Mouse (Mus musculus) liver, embryonic 13.5 days (tissue): Measurements from ENCODE around the gene Pla2g7. TPM values are rescaled to one million over a fixed set of nuclear protein-coding genes. Genes with fewer than 3 reads are reported as not detected.

ENCODE experiments used
- ATAC-seq: fragments of 200-750 bp; cut with Nextera tagmentation; 2 replicates; pipeline ENCODE4 v1.8.0; 2017; ENCODE audit warnings: low read depth, mild to moderate bottlenecking, moderate number of reproducible peaks, moderate library complexity
- DNase-seq: peaks from one replicate; pipeline ENCODE4 v3.0.0; 2022
- H3K27ac ChIP-seq: fragments of 300-500 bp; sonication (generic); 2 replicates; pipeline ENCODE4 v1.5.1; 2015; ENCODE audit warnings: moderate library complexity, mild to moderate bottlenecking, inconsistent platforms
- H3K27me3 ChIP-seq: fragments of 300-500 bp; sonication (generic); 2 replicates; pipeline ENCODE4 v1.6.1; 2015; ENCODE audit warnings: mild to moderate bottlenecking, inconsistent platforms
- H3K36me3 ChIP-seq: fragments of 300-500 bp; sonication (generic); 2 replicates; pipeline ENCODE4 v1.6.1; 2015; ENCODE audit warnings: mild to moderate bottlenecking, inconsistent platforms
- H3K4me1 ChIP-seq: fragments of 300-500 bp; sonication (generic); replicated peaks from 2 replicates; pipeline ENCODE4 v1.6.1; 2015; ENCODE audit warnings: inconsistent platforms
- H3K4me2 ChIP-seq: fragments of 300-500 bp; sonication (generic); 2 replicates; pipeline ENCODE4 v1.6.1; 2015; ENCODE audit warnings: inconsistent platforms, mild to moderate bottlenecking, moderate library complexity
- H3K4me3 ChIP-seq: fragments of 300-500 bp; sonication (generic); replicated peaks from 2 replicates; pipeline ENCODE4 v1.5.1; 2015; ENCODE audit warnings: mild to moderate bottlenecking, inconsistent platforms
- H3K9ac ChIP-seq: fragments of 300-500 bp; sonication (generic); 2 replicates; pipeline ENCODE4 v1.6.1; 2015; ENCODE audit warnings: mild to moderate bottlenecking, inconsistent platforms
- H3K9me3 ChIP-seq: fragments of 300-500 bp; sonication (generic); replicated peaks from 2 replicates; pipeline ENCODE4 v1.6.1; 2016; ENCODE audit warnings: inconsistent platforms
- whole genome bisulfite sequencing: fragments of 180-500 bp; shearing (Covaris S2); methylation state at CpG from one replicate; pipeline ENCODE4 v1.1.7; 2015; ENCODE audit not compliant: insufficient replicate concordance; 5-methylcytosine and 5-hydroxymethylcytosine counted together
- polyA plus RNA-seq: library from polyadenylated mRNA; unstranded; fragments of >200 nt; fragmentation: Nextera tagmentation; extraction: Ambion mirVana; gene quantifications from 2 replicates; pipeline ENCODE4 v1.2.1, GENCODE M21; 2015

Pla2g7 gene
- polyA plus RNA-seq, 1 experiment from 2014 or later = 7.4 TPM

- Histone ChIP-seq H3K27ac (no peak overlapping the region), H3K27me3 (no peaks in the 10 kb centered on the region), H3K36me3 (no peaks in the 10 kb centered on the region), H3K9ac (no peak overlapping the region), H3K4me2 (no peak overlapping the region), H3K4me1 (peaks cover 7% of the 10 kb centered on the region), H3K4me3 (no peak overlapping the region), H3K9me3 (no peaks in the 10 kb centered on the region)
- ATAC-seq = no peak
- WGBS = 59% methylated on average over 3 of the region's 3 CpGs
- no peak for DNase-seq
Measured at GRCm38 (mm10) chr17:43551122-43551630, 16.7 kb upstream of the Pla2g7 start.

DNA sequence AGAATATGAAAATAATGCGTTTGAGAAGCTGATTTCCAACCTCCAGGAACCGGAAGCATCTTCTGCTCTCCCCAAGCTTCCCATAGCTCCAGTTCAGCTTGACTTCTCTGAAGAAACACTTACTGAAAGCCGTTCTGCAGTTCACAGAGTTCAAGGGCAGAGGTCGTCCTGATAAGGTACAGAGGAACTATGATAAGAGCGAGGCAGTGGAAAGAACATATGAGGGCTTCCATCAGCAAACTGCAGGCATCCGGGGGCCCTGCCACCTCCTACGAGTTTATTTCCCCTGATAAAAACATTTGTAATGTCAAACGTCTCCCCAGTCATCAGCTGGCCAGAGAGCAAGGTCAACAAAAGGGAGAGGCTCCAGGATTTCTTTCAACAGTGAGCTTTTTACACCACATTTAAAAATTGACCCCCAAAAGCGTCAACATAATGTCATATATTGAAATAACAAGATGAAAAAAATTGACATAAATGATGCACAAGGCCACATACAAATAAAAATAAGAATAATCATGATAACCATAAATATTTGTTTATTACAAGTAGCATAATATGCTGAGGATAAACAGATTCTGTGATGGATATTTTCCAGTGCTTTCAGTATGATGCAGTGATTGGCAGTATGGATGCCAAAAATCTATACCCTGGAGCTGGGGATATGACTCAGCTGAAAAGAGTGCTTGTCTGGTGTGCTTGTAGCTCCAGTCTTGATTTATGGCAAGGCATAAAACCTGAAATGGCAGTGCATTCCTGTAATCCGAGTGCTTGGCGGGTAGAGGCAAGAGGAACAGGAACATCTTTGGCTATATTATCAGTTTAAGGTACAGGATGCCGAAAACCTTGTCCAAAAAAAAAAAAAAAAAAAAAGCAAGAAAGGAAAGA is 13.1 kb upstream of the Pla2g7 start:
- DNase-seq (no peak), ATAC-seq (no peak)
- Histone ChIP-seq H3K4me1 (peaks cover 7% of the 10 kb centered on the region), H3K27ac (no peak overlapping the region), H3K4me2 (no peak overlapping the region), H3K36me3 (no peaks in the 10 kb centered on the region), H3K9me3 (no peaks in the 10 kb centered on the region), H3K4me3 (no peak overlapping the region), H3K9ac (no peak overlapping the region), H3K27me3 (no peaks in the 10 kb centered on the region)
- 26% methylated on average over 12 of the region's 12 CpGs for WGBS

DNA sequence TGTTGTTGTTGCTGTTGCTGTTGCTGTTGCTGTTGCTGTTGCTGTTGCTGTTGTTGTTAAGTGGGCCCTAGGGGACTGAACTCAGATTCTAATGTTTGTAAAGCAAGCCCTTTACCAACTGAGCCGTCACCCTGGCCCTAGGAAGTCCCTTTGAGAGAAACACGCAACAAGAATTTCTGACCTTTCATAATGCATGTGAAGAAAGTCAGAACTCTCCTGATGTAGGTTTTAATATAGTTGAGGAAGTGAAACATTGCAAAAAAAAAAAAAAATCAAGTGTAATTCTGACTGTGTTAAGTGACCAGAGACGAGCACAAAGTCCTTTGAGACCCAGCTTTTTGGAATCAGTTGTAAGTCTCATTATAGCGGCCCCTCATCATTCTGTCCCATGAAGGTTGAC is 10.8 kb upstream of the Pla2g7 start:
- Histone ChIP-seq H3K4me3 (no peak overlapping the region), H3K27ac (no peak overlapping the region), H3K9ac (no peak overlapping the region), H3K4me2 (no peak overlapping the region), H3K4me1 (peaks cover 7% of the 10 kb centered on the region), H3K36me3 (no peaks in the 10 kb centered on the region), H3K27me3 (no peaks in the 10 kb centered on the region), H3K9me3 (no peaks in the 10 kb centered on the region)
- ATAC-seq (no peak), DNase-seq (no peak)
- WGBS = 69% methylated on average over 4 of the region's 4 CpGs

GRCm38 (mm10) chr17:43557541-43558090 is 10.3 kb upstream of the Pla2g7 start:
- Histone ChIP-seq H3K4me2 (no peak overlapping the region), H3K4me3 (no peak overlapping the region), H3K27me3 (no peaks in the 10 kb centered on the region), H3K9ac (no peak overlapping the region), H3K9me3 (no peaks in the 10 kb centered on the region), H3K36me3 (no peaks in the 10 kb centered on the region), H3K27ac (no peak overlapping the region), H3K4me1 (peaks cover 7% of the 10 kb centered on the region)
- DNase-seq = no peak
- no peak for ATAC-seq
- 41% methylated on average over 6 of the region's 6 CpGs for WGBS

- no peak overlapping the region for H3K9ac ChIP-seq
- H3K27me3 ChIP-seq = no peaks in the 10 kb centered on the region
- no peak overlapping the region for H3K27ac ChIP-seq
- ATAC-seq (no peak), DNase-seq (no peak)
- WGBS = 59% methylated on average over 3 of the region's 3 CpGs
- no peak overlapping the region for H3K4me3 ChIP-seq
- H3K36me3 ChIP-seq = no peaks in the 10 kb centered on the region
- no peak overlapping the region for H3K4me2 ChIP-seq
- no peaks in the 10 kb centered on the region for H3K9me3 ChIP-seq
- peaks cover 7% of the 10 kb centered on the region for H3K4me1 ChIP-seq
Measured at GRCm38 (mm10) chr17:43558678-43559077, 9.2 kb upstream of the Pla2g7 start.

DNA sequence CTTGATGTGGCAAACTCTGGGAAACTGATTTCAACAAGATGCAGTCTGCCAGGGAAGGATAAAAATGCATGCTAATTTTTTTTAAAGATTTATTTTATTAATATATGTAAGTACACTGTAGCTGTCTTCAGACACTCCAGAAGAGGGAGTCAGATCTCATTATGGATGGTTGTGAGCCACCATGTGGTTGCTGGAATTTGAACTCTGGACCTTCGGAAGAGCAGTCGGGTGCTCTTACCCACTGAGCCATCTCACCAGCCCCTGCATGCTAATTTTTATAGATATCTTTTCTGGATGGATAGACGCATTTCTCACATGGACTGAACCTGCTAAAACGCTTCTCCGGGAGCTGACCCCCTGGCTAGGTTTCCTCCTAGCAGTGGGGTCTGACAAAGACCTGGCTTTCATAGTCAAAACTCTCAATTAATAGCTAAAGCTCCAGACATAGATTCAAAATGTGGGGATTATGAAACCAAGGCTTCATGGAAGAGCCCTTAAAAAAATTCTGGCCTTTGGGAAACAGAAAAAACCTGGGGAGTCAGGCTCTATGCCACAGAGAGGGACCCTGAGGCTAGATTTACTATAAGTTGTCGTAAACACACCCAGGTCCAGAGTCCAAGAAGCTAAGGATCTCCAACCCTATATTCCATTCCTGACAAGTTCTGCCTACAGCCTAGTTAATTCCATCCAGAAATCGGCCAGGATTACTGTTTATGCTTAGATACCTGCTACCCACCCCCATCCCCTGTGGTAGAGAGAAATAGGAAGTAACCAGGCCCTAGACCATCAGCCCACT is 4.5 kb upstream of the Pla2g7 start:
- H3K27ac ChIP-seq = no peak overlapping the region
- WGBS = 66% methylated on average over 7 of the region's 7 CpGs
- ATAC-seq (no peak), DNase-seq (no peak)
- no peak overlapping the region for H3K9ac ChIP-seq
- no peaks in the 10 kb centered on the region for H3K36me3 ChIP-seq
- H3K27me3 ChIP-seq = no peaks in the 10 kb centered on the region
- H3K9me3 ChIP-seq = no peaks in the 10 kb centered on the region
- no peak overlapping the region for H3K4me2 ChIP-seq
- no peak overlapping the region for H3K4me3 ChIP-seq
- H3K4me1 ChIP-seq = no peaks in the 10 kb centered on the region

- Histone ChIP-seq H3K9me3 (no peaks in the 10 kb centered on the region), H3K27me3 (no peaks in the 10 kb centered on the region), H3K4me1 (0 out of 2 replicates have a peak, but pooled peaks cover 4% of the 10 kb centered on the region), H3K4me3 (peak overlapping the region; percentile 47), H3K27ac (no peak overlapping the region), H3K36me3 (no peaks in the 10 kb centered on the region), H3K9ac (no peak overlapping the region), H3K4me2 (peak overlapping the region; percentile 63)
- DNase-seq = no peak
- ATAC-seq = no peak
- 19% methylated on average over 12 of the region's 12 CpGs for WGBS
Measured at GRCm38 (mm10) chr17:43567593-43567991, 306 bp upstream of the Pla2g7 start.

DNA sequence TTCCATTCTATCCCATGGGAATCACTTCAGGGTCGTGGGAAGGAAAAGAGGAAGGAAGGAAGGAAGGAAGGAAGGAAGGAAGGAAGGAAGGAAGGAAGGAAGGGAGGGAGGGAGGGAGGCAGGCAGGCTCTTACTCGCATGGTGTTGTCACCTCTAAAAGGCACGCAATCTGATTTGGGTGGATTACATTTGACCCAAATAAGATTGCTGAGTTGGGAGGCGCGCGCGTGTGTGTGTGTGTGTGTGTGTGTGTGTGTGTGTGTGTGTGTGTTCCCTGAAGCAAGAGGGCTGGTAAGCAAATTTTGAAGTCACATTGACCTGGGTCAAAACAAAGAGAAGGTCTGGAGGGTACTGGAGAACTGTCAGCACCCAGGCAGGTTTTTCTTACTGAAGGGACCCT is 1.4 kb downstream of the Pla2g7 start:
- Histone ChIP-seq H3K4me1 (0 out of 2 replicates have a peak, but pooled peaks cover 4% of the 10 kb centered on the region), H3K36me3 (no peaks in the 10 kb centered on the region), H3K9ac (no peak overlapping the region), H3K27ac (no peak overlapping the region), H3K4me2 (no peak overlapping the region), H3K4me3 (no peak overlapping the region), H3K27me3 (no peaks in the 10 kb centered on the region), H3K9me3 (no peaks in the 10 kb centered on the region)
- no peak for ATAC-seq
- WGBS = 45% methylated on average over 7 of the region's 7 CpGs
- DNase-seq = no peak

DNA sequence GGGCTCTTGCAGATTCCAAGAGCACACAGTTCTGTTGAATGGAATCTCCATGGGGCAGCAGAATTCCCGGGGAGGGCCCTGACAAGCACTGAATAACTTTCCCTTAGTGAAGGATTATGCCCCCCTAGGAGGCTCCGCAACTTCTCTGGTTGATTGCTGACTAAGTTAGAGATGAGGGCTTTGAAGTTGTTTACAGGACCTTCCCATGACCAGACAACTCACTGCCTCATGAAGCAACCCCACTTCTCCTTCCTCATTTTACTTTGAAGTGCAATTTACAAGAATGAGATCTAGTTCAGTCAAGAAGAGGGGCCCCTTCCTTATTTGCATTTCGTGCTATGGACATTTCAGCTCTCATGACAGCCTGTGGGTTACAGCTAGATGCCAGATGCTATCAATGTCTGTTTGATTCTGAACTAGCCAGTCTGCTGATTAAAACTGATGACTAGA is 5.8 kb downstream of the Pla2g7 start:
- no peaks in the 10 kb centered on the region for H3K27me3 ChIP-seq
- H3K27ac ChIP-seq = no peak overlapping the region
- no peaks in the 10 kb centered on the region for H3K36me3 ChIP-seq
- 31% methylated on average over 3 of the region's 3 CpGs for WGBS
- DNase-seq (no peak), ATAC-seq (no peak)
- H3K4me1 ChIP-seq = 0 out of 2 replicates have a peak, but pooled peaks cover 3% of the 10 kb centered on the region
- no peaks in the 10 kb centered on the region for H3K9me3 ChIP-seq
- no peak overlapping the region for H3K4me3 ChIP-seq
- H3K9ac ChIP-seq = no peak overlapping the region
- H3K4me2 ChIP-seq = no peak overlapping the region

- no peak for DNase-seq
- Histone ChIP-seq H3K27ac (no peak overlapping the region), H3K27me3 (no peaks in the 10 kb centered on the region), H3K9ac (no peak overlapping the region), H3K4me1 (0 out of 2 replicates have a peak, but pooled peaks cover 3% of the 10 kb centered on the region), H3K36me3 (no peaks in the 10 kb centered on the region), H3K9me3 (no peaks in the 10 kb centered on the region), H3K4me2 (no peak overlapping the region), H3K4me3 (no peak overlapping the region)
- no peak for ATAC-seq
- WGBS = 47% methylated on average over 3 of the region's 3 CpGs
Measured at GRCm38 (mm10) chr17:43580456-43580855, 12.6 kb downstream of the Pla2g7 start.

- H3K9me3 ChIP-seq = no peaks in the 10 kb centered on the region
- WGBS = 36% methylated on average over 8 of the region's 8 CpGs
- H3K9ac ChIP-seq = no peak overlapping the region
- H3K27me3 ChIP-seq = no peaks in the 10 kb centered on the region
- peak; percentile 45; the same call in 1 of the 2 replicates for ATAC-seq
- no peak for DNase-seq
- no peak overlapping the region for H3K27ac ChIP-seq
- H3K36me3 ChIP-seq = no peaks in the 10 kb centered on the region
- no peak overlapping the region for H3K4me3 ChIP-seq
- H3K4me2 ChIP-seq = no peak overlapping the region
- H3K4me1 ChIP-seq = 0 out of 2 replicates have a peak, but pooled peaks cover 3% of the 10 kb centered on the region
Measured at GRCm38 (mm10) chr17:43581012-43581467, 13.1 kb downstream of the Pla2g7 start.
